Mouse (Mus musculus) midbrain, postnatal 0 days (tissue): ENCODE results near the gene Sec24c. TPM values are rescaled to one million over a fixed set of nuclear protein-coding genes. Genes with fewer than 3 reads are reported as not detected.

Source experiments
- ATAC-seq: fragments of 200-750 bp; cut with Nextera tagmentation; 2 replicates; pipeline ENCODE4 v1.8.0; 2017; ENCODE audit warnings: moderate number of reproducible peaks, mild to moderate bottlenecking, moderate TSS enrichment, moderate library complexity; ENCODE audit not compliant: low FRiP score
- DNase-seq: peaks from one replicate; pipeline ENCODE4 v3.0.0-alpha.2; 2015; ENCODE audit warnings: low spot score
- H3K27ac ChIP-seq: fragments of 300-500 bp; sonication (generic); 2 replicates; pipeline ENCODE4 v1.5.1; 2014; ENCODE audit warnings: low read depth, mild to moderate bottlenecking, low read length, mixed read lengths
- H3K27me3 ChIP-seq: fragments of 300-500 bp; sonication (generic); 2 replicates; pipeline ENCODE4 v1.6.1; 2014; ENCODE audit warnings: low read length, control low read depth, mixed read lengths; ENCODE audit not compliant: insufficient read depth
- H3K36me3 ChIP-seq: fragments of 300-500 bp; sonication (generic); 2 replicates; pipeline ENCODE4 v1.6.1; 2014; ENCODE audit warnings: low read length, control low read depth, mixed read lengths; ENCODE audit not compliant: insufficient read depth
- H3K4me1 ChIP-seq: fragments of 300-500 bp; sonication (generic); 2 replicates; pipeline ENCODE4 v1.6.1; 2014; ENCODE audit warnings: mild to moderate bottlenecking, control low read depth, antibody characterized with exemption, low read length, mixed read lengths; ENCODE audit not compliant: insufficient read depth
- H3K4me2 ChIP-seq: fragments of 300-500 bp; sonication (generic); 2 replicates; pipeline ENCODE4 v1.6.1; 2014; ENCODE audit warnings: low read depth, mild to moderate bottlenecking, low read length, mixed read lengths; ENCODE audit not compliant: poor library complexity, severe bottlenecking
- H3K4me3 ChIP-seq: fragments of 300-500 bp; sonication (generic); 2 replicates; pipeline ENCODE4 v1.5.1; 2014; ENCODE audit warnings: low read depth, mild to moderate bottlenecking, low read length, moderate library complexity
- H3K9ac ChIP-seq: fragments of 300-500 bp; sonication (generic); replicated peaks from 2 replicates; pipeline ENCODE4 v1.6.1; 2014; ENCODE audit warnings: mild to moderate bottlenecking, low read length, moderate library complexity, mixed read lengths; ENCODE audit not compliant: poor library complexity, severe bottlenecking
- H3K9me3 ChIP-seq: fragments of 300-500 bp; sonication (generic); 2 replicates; pipeline ENCODE4 v1.6.1; 2016; ENCODE audit warnings: low read length, control low read depth
- CTCF ChIP-seq: IDR thresholded peaks from 2 replicates; pipeline ENCODE4 v1.5.1; 2016; ENCODE audit warnings: antibody characterized with exemption, mild to moderate bottlenecking
- WGBS: fragments of 180-500 bp; shearing (Covaris S2); extraction: QIAGEN DNeasy Blood & Tissue Kit; methylation state at CpG from one replicate; pipeline ENCODE4 v1.1.7; 2014; 5-methylcytosine and 5-hydroxymethylcytosine counted together
- polyA plus RNA-seq: library from polyadenylated mRNA; unstranded; fragments of >200 nt; fragmentation: Nextera tagmentation; extraction: Ambion mirVana; gene quantifications from 2 replicates; pipeline ENCODE4 v1.2.1, GENCODE M21; 2015
- total RNA-seq: library from RNA; depleted of rRNA; stranded (reverse); fragments of >200 nt; gene quantifications from 2 replicates; pipeline ENCODE4 v1.2.3, GENCODE M21; 2014

Gene Sec24c
- total and polyA plus RNA-seq, 2 experiments from 2014 or later: 63.7 to 141 TPM

GRCm38 (mm10) chr14:20662740-20663139 lies 11.4 kb upstream of the Sec24c start:
- H3K27me3 ChIP-seq: no peaks in the 10 kb centered on the region
- H3K4me1 ChIP-seq: peaks cover 6% of the 10 kb centered on the region; the same call in 1 of the 2 replicates
- ATAC-seq (no peak), DNase-seq (no peak)
- H3K4me2 ChIP-seq: peak overlapping the region; percentile 89; the same call in 1 of the 2 replicates
- H3K4me3 ChIP-seq: no peak overlapping the region
- H3K27ac ChIP-seq: no peak overlapping the region
- no peaks in the 10 kb centered on the region for H3K9me3 ChIP-seq
- WGBS: 93% methylated on average over 3 of the region's 3 CpGs
- TF ChIP-seq CTCF: no peak
- H3K9ac ChIP-seq: peak overlapping the region; percentile 73; the same call in 1 of the 2 replicates
- H3K36me3 ChIP-seq: no peaks in the 10 kb centered on the region

- Histone ChIP-seq H3K27ac (no peak overlapping the region), H3K27me3 (peaks cover 6% of the 10 kb centered on the region), H3K9ac (no peak overlapping the region), H3K36me3 (no peaks in the 10 kb centered on the region), H3K4me3 (no peak overlapping the region), H3K4me2 (no peak overlapping the region), H3K4me1 (peaks cover 6% of the 10 kb centered on the region; the same call in 1 of the 2 replicates), H3K9me3 (no peaks in the 10 kb centered on the region)
- ATAC-seq (no peak), DNase-seq (no peak)
- 85% methylated on average over 2 of the region's 2 CpGs for WGBS
- TF ChIP-seq CTCF: no peak
Measured at GRCm38 (mm10) chr14:20663601-20664000, 10.5 kb upstream of the Sec24c start.

- Histone ChIP-seq H3K9ac (no peak overlapping the region), H3K4me1 (peaks cover 6% of the 10 kb centered on the region; the same call in 1 of the 2 replicates), H3K27ac (no peak overlapping the region), H3K4me2 (no peak overlapping the region), H3K9me3 (no peaks in the 10 kb centered on the region), H3K4me3 (no peak overlapping the region), H3K36me3 (no peaks in the 10 kb centered on the region), H3K27me3 (peaks cover 6% of the 10 kb centered on the region)
- DNase-seq (no peak), ATAC-seq (no peak)
- 34% methylated on average over 3 of the region's 3 CpGs for WGBS
- TF ChIP-seq CTCF: no peak
Measured at GRCm38 (mm10) chr14:20664436-20664835, 9.7 kb upstream of the Sec24c start.

GRCm38 (mm10) chr14:20667469-20667868 lies 6.6 kb upstream of the Sec24c start:
- no peak for DNase-seq
- Histone ChIP-seq H3K27me3 (peaks cover 6% of the 10 kb centered on the region), H3K36me3 (no peaks in the 10 kb centered on the region), H3K9ac (no peak overlapping the region), H3K4me2 (no peak overlapping the region), H3K27ac (no peak overlapping the region), H3K9me3 (no peaks in the 10 kb centered on the region), H3K4me3 (no peak overlapping the region), H3K4me1 (no peaks in the 10 kb centered on the region)
- ATAC-seq: no peak
- no peak for TF ChIP-seq CTCF
- WGBS: 73% methylated on average over 1 of the region's 1 CpGs

GRCm38 (mm10) chr14:20668154-20668810 lies 5.8 kb upstream of the Sec24c start, which contains the start of gene Synpo2l:
Gene Synpo2l (minus strand): TSS chr14:20668354.
- no peak for TF ChIP-seq CTCF
- Histone ChIP-seq H3K4me3 (no peak within 1 kb of the TSS), H3K4me1 (no peaks in the 10 kb centered on the region), H3K27me3 (peaks cover 6% of the 10 kb centered on the region), H3K9me3 (no peaks in the 10 kb centered on the region), H3K4me2 (no peak within 1 kb of the TSS), H3K36me3 (no peaks in the 10 kb centered on the region), H3K9ac (no peak within 1 kb of the TSS), H3K27ac (no peak within 1 kb of the TSS)
- DNase-seq (no peak), ATAC-seq (no peak)
- 84% methylated on average over 8 of the region's 8 CpGs for WGBS

- H3K4me2 ChIP-seq: no peak overlapping the region
Measured at GRCm38 (mm10) chr14:20672990-20673389, 1.1 kb upstream of the Sec24c start.

More at GRCm38 (mm10) chr14:20672990-20673389, 1.1 kb upstream of the Sec24c start:
- 91% methylated on average over 2 of the region's 2 CpGs for WGBS
- H3K27ac ChIP-seq: no peak overlapping the region
- H3K4me1 ChIP-seq: peaks cover 5% of the 10 kb centered on the region; the same call in 1 of the 2 replicates
- no peak overlapping the region for H3K9ac ChIP-seq
- DNase-seq (no peak), ATAC-seq (no peak)
- TF ChIP-seq CTCF: peak; percentile 69
- H3K4me3 ChIP-seq: no peak overlapping the region
- peaks cover 5% of the 10 kb centered on the region for H3K27me3 ChIP-seq
- no peaks in the 10 kb centered on the region for H3K9me3 ChIP-seq
- peaks cover 12% of the 10 kb centered on the region for H3K36me3 ChIP-seq
